Mouse (Mus musculus) midbrain, postnatal 0 days (tissue): ENCODE measurements around the gene Dll4. TPM values are rescaled to one million over a fixed set of nuclear protein-coding genes. Genes with fewer than 3 reads are reported as not detected.

Experiments
- ATAC-seq: fragments of 200-750 bp; cut with Nextera tagmentation; 2 replicates; pipeline ENCODE4 v1.8.0; 2017; ENCODE audit warnings: moderate number of reproducible peaks, mild to moderate bottlenecking, moderate TSS enrichment, moderate library complexity; ENCODE audit not compliant: low FRiP score
- DNase-seq: peaks from one replicate; pipeline ENCODE4 v3.0.0-alpha.2; 2015; ENCODE audit warnings: low spot score
- H3K27ac ChIP-seq: fragments of 300-500 bp; sonication (generic); 2 replicates; pipeline ENCODE4 v1.5.1; 2014; ENCODE audit warnings: low read depth, mild to moderate bottlenecking, low read length, mixed read lengths
- H3K27me3 ChIP-seq: fragments of 300-500 bp; sonication (generic); 2 replicates; pipeline ENCODE4 v1.6.1; 2014; ENCODE audit warnings: low read length, control low read depth, mixed read lengths; ENCODE audit not compliant: insufficient read depth
- H3K36me3 ChIP-seq: fragments of 300-500 bp; sonication (generic); 2 replicates; pipeline ENCODE4 v1.6.1; 2014; ENCODE audit warnings: low read length, control low read depth, mixed read lengths; ENCODE audit not compliant: insufficient read depth
- H3K4me1 ChIP-seq: fragments of 300-500 bp; sonication (generic); 2 replicates; pipeline ENCODE4 v1.6.1; 2014; ENCODE audit warnings: mild to moderate bottlenecking, control low read depth, antibody characterized with exemption, low read length, mixed read lengths; ENCODE audit not compliant: insufficient read depth
- H3K4me2 ChIP-seq: fragments of 300-500 bp; sonication (generic); 2 replicates; pipeline ENCODE4 v1.6.1; 2014; ENCODE audit warnings: low read depth, mild to moderate bottlenecking, low read length, mixed read lengths; ENCODE audit not compliant: poor library complexity, severe bottlenecking
- H3K4me3 ChIP-seq: fragments of 300-500 bp; sonication (generic); 2 replicates; pipeline ENCODE4 v1.5.1; 2014; ENCODE audit warnings: low read depth, mild to moderate bottlenecking, low read length, moderate library complexity
- H3K9ac ChIP-seq: fragments of 300-500 bp; sonication (generic); replicated peaks from 2 replicates; pipeline ENCODE4 v1.6.1; 2014; ENCODE audit warnings: mild to moderate bottlenecking, low read length, moderate library complexity, mixed read lengths; ENCODE audit not compliant: poor library complexity, severe bottlenecking
- H3K9me3 ChIP-seq: fragments of 300-500 bp; sonication (generic); 2 replicates; pipeline ENCODE4 v1.6.1; 2016; ENCODE audit warnings: low read length, control low read depth
- CTCF ChIP-seq: IDR thresholded peaks from 2 replicates; pipeline ENCODE4 v1.5.1; 2016; ENCODE audit warnings: antibody characterized with exemption, mild to moderate bottlenecking
- WGBS: fragments of 180-500 bp; shearing (Covaris S2); extraction: QIAGEN DNeasy Blood & Tissue Kit; methylation state at CpG from one replicate; pipeline ENCODE4 v1.1.7; 2014; 5-methylcytosine and 5-hydroxymethylcytosine counted together
- polyA plus RNA-seq: library from polyadenylated mRNA; unstranded; fragments of >200 nt; fragmentation: Nextera tagmentation; extraction: Ambion mirVana; gene quantifications from 2 replicates; pipeline ENCODE4 v1.2.1, GENCODE M21; 2015
- total RNA-seq: library from RNA; depleted of rRNA; stranded (reverse); fragments of >200 nt; gene quantifications from 2 replicates; pipeline ENCODE4 v1.2.3, GENCODE M21; 2014

Gene Dll4
- total and polyA plus RNA-seq, 2 experiments from 2014 or later: 2.6 to 3.9 TPM

GRCm38 (mm10) chr2:119350555-119351486 is 25.2 kb downstream of the Dll4 start, which contains the start of gene Chac1:
Gene Chac1, plus strand, starts transcription at chr2:119351229.
- TF ChIP-seq CTCF: no peak
- Histone ChIP-seq H3K4me2 (peak within 1 kb of the TSS; percentile 76), H3K4me3 (peak within 1 kb of the TSS; percentile 66), H3K27me3 (no peaks in the 10 kb centered on the region), H3K27ac (peak within 1 kb of the TSS; percentile 32; the same call in 1 of the 2 replicates), H3K36me3 (peaks cover 17% of the 10 kb centered on the region), H3K9ac (peak within 1 kb of the TSS; percentile 78), H3K4me1 (no peaks in the 10 kb centered on the region), H3K9me3 (no peaks in the 10 kb centered on the region)
- peak; percentile 94 for ATAC-seq
- WGBS: 4% methylated on average over 58 of the region's 58 CpGs
- DNase-seq: peak; percentile 95

- DNase-seq: no peak
- peaks cover 17% of the 10 kb centered on the region for H3K36me3 ChIP-seq
- no peak for ATAC-seq
- H3K27me3 ChIP-seq: no peaks in the 10 kb centered on the region
- no peak overlapping the region for H3K4me2 ChIP-seq
- no peak overlapping the region for H3K4me3 ChIP-seq
- 91% methylated on average over 8 of the region's 8 CpGs for WGBS
- no peaks in the 10 kb centered on the region for H3K4me1 ChIP-seq
- H3K9me3 ChIP-seq: no peaks in the 10 kb centered on the region
- no peak overlapping the region for H3K9ac ChIP-seq
- no peak for TF ChIP-seq CTCF
- H3K27ac ChIP-seq: no peak overlapping the region
Measured at GRCm38 (mm10) chr2:119353707-119354106, 28.1 kb downstream of the Dll4 start.

- Histone ChIP-seq H3K4me3 (no peak overlapping the region), H3K27me3 (no peaks in the 10 kb centered on the region), H3K27ac (no peak overlapping the region), H3K4me2 (no peak overlapping the region), H3K36me3 (peaks cover 17% of the 10 kb centered on the region), H3K9ac (no peak overlapping the region), H3K9me3 (no peaks in the 10 kb centered on the region), H3K4me1 (no peaks in the 10 kb centered on the region)
- DNase-seq: peak; percentile 51
- WGBS: 82% methylated on average over 3 of the region's 3 CpGs
- TF ChIP-seq CTCF: no peak
- no peak for ATAC-seq
Measured at GRCm38 (mm10) chr2:119355089-119355488, 29.5 kb downstream of the Dll4 start.

- peak; percentile 24; the same call in 1 of the 2 replicates for TF ChIP-seq CTCF
- Histone ChIP-seq H3K27me3 (no peaks in the 10 kb centered on the region), H3K36me3 (peaks cover 17% of the 10 kb centered on the region), H3K4me2 (no peak overlapping the region), H3K4me3 (no peak overlapping the region), H3K9me3 (peaks cover 3% of the 10 kb centered on the region; the same call in 1 of the 2 replicates), H3K9ac (no peak overlapping the region), H3K27ac (no peak overlapping the region), H3K4me1 (no peaks in the 10 kb centered on the region)
- 22% methylated on average over 7 of the region's 7 CpGs for WGBS
- ATAC-seq (no peak), DNase-seq (peak; percentile 31)
Measured at GRCm38 (mm10) chr2:119355651-119356050, 30.1 kb downstream of the Dll4 start.

- H3K4me2 ChIP-seq: no peak overlapping the region
- no peak overlapping the region for H3K4me3 ChIP-seq
- peaks cover 9% of the 10 kb centered on the region; the same call in 1 of the 2 replicates for H3K9me3 ChIP-seq
- ATAC-seq: no peak
- peaks cover 17% of the 10 kb centered on the region for H3K36me3 ChIP-seq
- no peaks in the 10 kb centered on the region for H3K4me1 ChIP-seq
- H3K27me3 ChIP-seq: no peaks in the 10 kb centered on the region
- no peak overlapping the region for H3K9ac ChIP-seq
- TF ChIP-seq CTCF: no peak
- DNase-seq: no peak
- no peak overlapping the region for H3K27ac ChIP-seq
Measured at GRCm38 (mm10) chr2:119356310-119356709, 30.7 kb downstream of the Dll4 start.

GRCm38 (mm10) chr2:119356805-119357204 is 31.2 kb downstream of the Dll4 start:
- ATAC-seq: no peak
- TF ChIP-seq CTCF: no peak

More at GRCm38 (mm10) chr2:119356805-119357204, 31.2 kb downstream of the Dll4 start:
- Histone ChIP-seq H3K9me3 (peaks cover 14% of the 10 kb centered on the region; the same call in 1 of the 2 replicates), H3K4me2 (no peak overlapping the region), H3K27ac (no peak overlapping the region), H3K9ac (no peak overlapping the region), H3K36me3 (peaks cover 17% of the 10 kb centered on the region), H3K4me3 (no peak overlapping the region), H3K27me3 (no peaks in the 10 kb centered on the region), H3K4me1 (no peaks in the 10 kb centered on the region)
- 91% methylated on average over 5 of the region's 5 CpGs for WGBS
- DNase-seq: no peak
